Mouse (Mus musculus) hindbrain, embryonic 13.5 days (tissue): ENCODE data around the gene Calm2. TPM values are rescaled to one million over a fixed set of nuclear protein-coding genes. Genes with fewer than 3 reads are reported as not detected.

Source experiments
- polyA plus RNA-seq: library from polyadenylated mRNA; unstranded; fragments of >200 nt; fragmentation: Nextera tagmentation; extraction: Ambion mirVana; gene quantifications from 2 replicates; pipeline ENCODE4 v1.2.1, GENCODE M21; 2015

Calm2 gene
- polyA plus RNA-seq, 1 experiment from 2014 or later: 2,271 TPM

Other genes starting within 250 kb of the Calm2 start
- gene Mcfd2, start 181.0 kb downstream of the Calm2 start, polyA plus RNA-seq: 48.2 and 50.9 TPM in 2 replicates
- 4.2 and 5.7 TPM in 2 replicates for gene Ttc7, start 164.0 kb downstream of the Calm2 start, polyA plus RNA-seq
- gene Stpg4, start 19.2 kb downstream of the Calm2 start, polyA plus RNA-seq: not detected in 2 replicates
- 3.5 and 4.4 TPM in 2 replicates for gene Epcam, start 189.0 kb upstream of the Calm2 start, polyA plus RNA-seq
- gene Msh2, start 225.4 kb upstream of the Calm2 start, polyA plus RNA-seq: 69.4 and 70.5 TPM in 2 replicates